Mouse (Mus musculus) small intestine, adult 2 months (tissue): Measurements from ENCODE around the gene Mpped2. TPM values are rescaled to one million over a fixed set of nuclear protein-coding genes. Genes with fewer than 3 reads are reported as not detected.

Source experiments
- H3K27ac ChIP-seq: fragments of 200-500 bp; 2 replicates; pipeline ENCODE4 v1.5.1; 2012; ENCODE audit warnings: low read depth, low read length, control low read depth, inconsistent platforms; ENCODE audit not compliant: insufficient read depth
- H3K27me3 ChIP-seq: fragments of 200-500 bp; 2 replicates; pipeline ENCODE4 v1.6.1; 2012; ENCODE audit warnings: mild to moderate bottlenecking, moderate library complexity, low read length, inconsistent platforms; ENCODE audit not compliant: control insufficient read depth, insufficient read depth
- H3K36me3 ChIP-seq: fragments of 200-500 bp; 2 replicates; pipeline ENCODE4 v1.6.1; 2012; ENCODE audit warnings: mild to moderate bottlenecking, low read length, control low read depth, inconsistent platforms; ENCODE audit not compliant: control insufficient read depth, insufficient read depth
- H3K4me1 ChIP-seq: fragments of 200-500 bp; 2 replicates; pipeline ENCODE4 v1.6.1; 2012; ENCODE audit warnings: low read length, inconsistent platforms, mixed read lengths; ENCODE audit not compliant: control insufficient read depth, insufficient read depth, insufficient read length
- H3K4me3 ChIP-seq: fragments of 200-500 bp; 2 replicates; pipeline ENCODE4 v1.5.1; 2012; ENCODE audit warnings: low read depth, mild to moderate bottlenecking, control low read depth, inconsistent platforms, low read length, moderate library complexity
- CTCF ChIP-seq: fragments of 200-500 bp; IDR thresholded peaks from 2 replicates; pipeline ENCODE4 v1.5.1; 2012; ENCODE audit warnings: low read depth, mild to moderate bottlenecking, control low read depth, inconsistent platforms, low read length, moderate library complexity, mixed read lengths; ENCODE audit not compliant: insufficient replicate concordance, insufficient read length; ENCODE audit errors: extremely low read depth
- POLR2A ChIP-seq: fragments of 200-500 bp; IDR thresholded peaks from 2 replicates; pipeline ENCODE4 v1.6.1; 2012; ENCODE audit warnings: low read depth, mild to moderate bottlenecking, control low read depth, inconsistent platforms, low read length, moderate library complexity
- WGBS: fragments of 180-500 bp; shearing (Covaris S2); methylation state at CpG from one replicate; pipeline ENCODE4 v1.1.7; 2018; 5-methylcytosine and 5-hydroxymethylcytosine counted together
- polyA plus RNA-seq: library from polyadenylated mRNA; depleted of rRNA; stranded (reverse); fragments of >200 nt; gene quantifications from 2 replicates; pipeline ENCODE4 v1.2.3, GENCODE M21; 2012

The Mpped2 gene
- polyA plus RNA-seq, 1 experiment: 0.39 TPM

DNA sequence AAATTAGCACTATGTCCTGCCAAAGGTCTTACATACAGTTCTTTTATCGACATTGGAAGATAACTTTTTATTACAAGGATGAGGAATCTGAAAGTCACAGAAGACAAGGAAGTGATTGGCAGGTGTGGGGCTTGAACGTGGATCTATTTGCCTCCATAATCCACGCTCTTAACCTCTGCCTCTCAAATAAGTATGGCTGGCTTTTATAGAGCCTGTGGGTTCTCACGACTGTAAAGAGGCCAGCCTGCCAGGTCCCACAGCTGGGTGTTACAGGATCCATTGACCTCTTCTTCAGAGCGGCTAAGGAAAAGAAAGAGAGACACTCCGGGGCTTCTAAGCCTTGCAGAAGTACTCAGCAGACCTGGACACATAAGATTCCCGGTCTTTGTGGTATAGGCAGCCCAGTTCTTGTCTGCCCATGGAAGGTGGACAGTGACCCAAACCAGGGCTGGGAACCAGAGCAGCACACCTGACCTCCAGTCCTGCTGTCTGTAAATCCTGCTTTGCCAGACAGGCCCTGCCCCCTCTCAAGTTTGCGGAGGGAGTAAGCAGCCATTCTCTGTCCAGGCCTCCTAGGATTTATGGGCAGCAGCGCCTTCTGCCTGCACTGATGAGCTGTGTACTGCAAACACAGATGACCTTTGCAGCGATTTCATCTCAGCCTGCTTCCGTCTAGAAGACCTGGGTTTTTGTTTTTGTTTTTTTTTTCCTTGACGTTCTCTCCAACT lies 162.7 kb downstream of the Mpped2 start:
- TF ChIP-seq POLR2A: no peak
- TF ChIP-seq CTCF: no peak
- H3K27me3 ChIP-seq: no peaks in the 10 kb centered on the region
- H3K36me3 ChIP-seq: no peaks in the 10 kb centered on the region
- peaks cover 3% of the 10 kb centered on the region; the same call in 1 of the 2 replicates for H3K4me1 ChIP-seq
- WGBS: 27% methylated on average over 12 of the region's 12 CpGs
- no peak overlapping the region for H3K27ac ChIP-seq
- H3K4me3 ChIP-seq: no peak overlapping the region

DNA sequence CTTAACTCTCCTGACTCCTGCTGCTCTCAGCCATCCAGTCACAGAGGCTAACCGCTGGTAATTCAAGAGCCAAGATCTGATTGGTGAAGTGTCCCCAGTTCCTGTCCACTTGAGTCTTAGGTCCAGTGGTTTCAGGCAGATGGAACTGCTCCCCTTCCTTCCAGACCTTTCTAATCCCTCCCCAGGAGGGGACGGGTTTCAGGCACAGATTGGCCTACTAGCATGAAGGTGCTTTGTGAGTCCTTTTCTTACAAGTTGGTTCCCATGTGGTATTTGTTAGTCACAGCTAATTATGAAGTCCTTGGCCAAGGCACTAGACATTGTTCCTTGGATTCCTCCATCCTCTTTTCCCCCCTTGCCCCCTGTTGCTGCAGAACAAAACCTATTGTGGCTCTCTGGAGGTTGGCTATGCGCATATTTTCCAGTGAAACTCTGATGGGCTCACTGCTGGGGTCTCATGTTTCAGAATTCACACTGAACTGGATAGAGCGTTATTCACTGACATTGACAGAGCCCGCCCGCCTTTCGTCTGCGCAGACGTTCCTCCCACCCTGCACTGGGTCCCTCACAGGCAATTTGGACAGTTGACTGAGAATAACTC lies 163.4 kb downstream of the Mpped2 start:
- TF ChIP-seq CTCF (no peak), POLR2A (no peak)
- peaks cover 3% of the 10 kb centered on the region; the same call in 1 of the 2 replicates for H3K4me1 ChIP-seq
- no peaks in the 10 kb centered on the region for H3K27me3 ChIP-seq
- WGBS: 89% methylated on average over 9 of the region's 9 CpGs
- H3K4me3 ChIP-seq: no peak overlapping the region
- no peak overlapping the region for H3K27ac ChIP-seq
- no peaks in the 10 kb centered on the region for H3K36me3 ChIP-seq

DNA sequence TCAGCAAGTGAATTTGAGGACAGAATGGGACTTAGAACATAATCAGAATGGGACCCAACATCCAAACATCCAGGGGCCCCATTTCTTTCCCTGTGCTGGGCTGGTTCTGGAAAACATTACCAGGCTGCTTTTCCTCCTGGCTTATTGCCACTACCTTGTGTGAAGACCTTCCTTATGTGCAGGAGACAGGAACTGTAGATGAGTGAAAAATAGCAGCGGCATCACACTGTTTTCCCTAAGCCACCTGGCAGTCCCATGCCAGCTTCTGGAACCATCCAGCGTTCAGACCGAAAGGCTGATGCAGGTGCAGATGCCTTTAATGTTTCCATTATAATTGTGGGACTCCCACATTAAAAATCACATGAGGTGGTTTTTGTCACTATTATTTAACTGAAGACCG lies 164.2 kb downstream of the Mpped2 start:
- TF ChIP-seq CTCF (no peak), POLR2A (no peak)
- WGBS: 88% methylated on average over 4 of the region's 4 CpGs
- Histone ChIP-seq H3K27me3 (no peaks in the 10 kb centered on the region), H3K36me3 (no peaks in the 10 kb centered on the region), H3K4me1 (peaks cover 3% of the 10 kb centered on the region; the same call in 1 of the 2 replicates), H3K27ac (no peak overlapping the region), H3K4me3 (no peak overlapping the region)

DNA sequence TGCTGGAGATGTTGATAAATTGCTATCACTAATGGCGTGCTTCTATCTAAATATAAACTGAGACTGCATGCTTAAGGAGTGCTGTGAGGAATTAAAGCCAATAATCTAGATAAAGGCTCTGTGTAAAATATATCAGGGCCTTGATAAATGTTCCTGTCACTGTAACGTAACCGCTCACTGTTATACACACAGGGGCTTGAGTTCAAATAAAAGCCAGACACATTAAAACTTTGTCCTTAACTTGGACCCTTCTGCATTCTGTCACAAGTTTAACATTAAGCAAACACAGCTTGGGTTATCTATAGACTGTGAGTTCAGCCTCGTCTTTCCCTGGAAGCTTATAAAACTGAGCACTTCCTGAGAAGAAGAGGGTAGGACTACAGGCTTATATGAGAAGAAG lies 164.6 kb downstream of the Mpped2 start:
- H3K4me1 ChIP-seq: peaks cover 3% of the 10 kb centered on the region; the same call in 1 of the 2 replicates
- no peak overlapping the region for H3K4me3 ChIP-seq
- WGBS: 65% methylated on average over 4 of the region's 4 CpGs
- no peaks in the 10 kb centered on the region for H3K27me3 ChIP-seq
- no peak overlapping the region for H3K27ac ChIP-seq
- no peaks in the 10 kb centered on the region for H3K36me3 ChIP-seq
- no peak for TF ChIP-seq POLR2A
- TF ChIP-seq CTCF: no peak

DNA sequence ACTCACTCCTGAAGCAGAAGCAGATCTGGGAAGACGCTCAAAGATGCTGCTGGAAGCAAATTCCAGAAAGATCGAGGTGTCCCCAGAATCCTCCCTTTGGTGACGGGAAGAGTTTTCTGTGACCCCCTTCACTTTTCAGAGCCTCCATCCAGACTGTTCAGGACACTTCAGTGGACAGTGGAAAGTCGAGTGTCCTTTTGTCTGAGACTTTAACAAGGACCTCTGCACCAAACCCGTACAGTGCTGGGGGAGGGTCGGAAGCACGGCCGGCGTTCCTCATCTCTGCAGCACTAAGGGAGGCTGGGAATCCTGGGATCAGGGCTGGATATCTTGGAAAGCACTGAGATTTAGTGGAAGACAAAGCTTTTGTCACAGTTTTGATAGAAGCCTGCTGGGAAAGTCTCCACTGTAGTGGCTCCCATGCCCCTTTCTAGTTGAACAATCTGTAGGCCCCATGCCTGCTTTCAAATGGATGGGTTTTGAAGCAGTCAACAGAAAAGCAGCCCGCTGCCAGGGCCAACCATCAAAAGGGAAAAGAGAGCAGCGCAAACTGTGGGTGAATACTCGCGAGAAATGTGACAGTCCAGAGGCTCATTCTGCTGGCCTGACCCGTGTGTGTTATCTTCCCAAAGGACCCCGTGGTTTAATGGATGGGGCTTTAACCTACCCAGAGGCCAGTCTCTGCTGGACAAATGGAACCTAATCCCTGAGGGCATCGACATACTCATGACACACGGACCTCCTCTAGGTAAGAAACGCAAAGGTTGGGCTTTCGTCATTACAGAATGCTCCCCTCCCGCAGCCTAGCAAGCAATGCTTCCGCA lies 168.0 kb downstream of the Mpped2 start:
- peaks cover 3% of the 10 kb centered on the region; the same call in 1 of the 2 replicates for H3K4me1 ChIP-seq
- H3K36me3 ChIP-seq: no peaks in the 10 kb centered on the region
- no peak overlapping the region for H3K4me3 ChIP-seq
- H3K27ac ChIP-seq: no peak overlapping the region
- H3K27me3 ChIP-seq: no peaks in the 10 kb centered on the region
- 88% methylated on average over 21 of the region's 21 CpGs for WGBS
- TF ChIP-seq CTCF (no peak), POLR2A (no peak)

DNA sequence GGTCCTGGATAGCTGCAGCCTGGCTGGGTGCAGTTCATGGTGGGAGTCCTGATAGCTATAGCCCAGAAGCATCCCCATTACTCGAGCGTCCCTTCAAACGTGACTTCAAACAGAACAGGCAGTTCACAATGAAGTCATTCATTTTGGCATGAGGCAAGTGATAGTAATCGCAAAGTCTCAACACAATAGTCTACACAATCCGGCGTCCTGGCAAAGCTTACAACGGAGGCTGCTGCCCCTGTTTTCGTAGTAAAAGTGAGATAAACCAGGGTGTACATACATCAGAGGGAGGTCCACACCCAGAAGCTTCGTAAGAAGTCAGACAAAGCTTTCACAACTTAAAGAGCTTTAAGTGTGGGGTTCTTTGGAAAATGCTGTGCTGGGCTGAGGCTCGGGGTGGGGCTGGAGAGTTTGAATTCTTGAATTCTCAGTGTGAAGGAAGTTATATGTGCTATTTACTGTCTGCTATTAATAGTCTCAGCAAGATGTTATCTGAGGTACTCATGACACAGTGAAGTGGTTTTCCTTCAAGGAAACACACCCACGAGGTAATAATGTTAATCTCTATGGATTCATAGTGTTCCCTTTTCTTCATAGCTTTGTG lies 170.1 kb downstream of the Mpped2 start:
- Histone ChIP-seq H3K27ac (no peak overlapping the region), H3K4me1 (no peaks in the 10 kb centered on the region), H3K27me3 (no peaks in the 10 kb centered on the region), H3K4me3 (no peak overlapping the region), H3K36me3 (no peaks in the 10 kb centered on the region)
- TF ChIP-seq POLR2A: no peak
- no peak for TF ChIP-seq CTCF
- 22% methylated on average over 11 of the region's 11 CpGs for WGBS
